ENCODE assay signal across 13 mouse cellular contexts in the genomic region with DNA sequence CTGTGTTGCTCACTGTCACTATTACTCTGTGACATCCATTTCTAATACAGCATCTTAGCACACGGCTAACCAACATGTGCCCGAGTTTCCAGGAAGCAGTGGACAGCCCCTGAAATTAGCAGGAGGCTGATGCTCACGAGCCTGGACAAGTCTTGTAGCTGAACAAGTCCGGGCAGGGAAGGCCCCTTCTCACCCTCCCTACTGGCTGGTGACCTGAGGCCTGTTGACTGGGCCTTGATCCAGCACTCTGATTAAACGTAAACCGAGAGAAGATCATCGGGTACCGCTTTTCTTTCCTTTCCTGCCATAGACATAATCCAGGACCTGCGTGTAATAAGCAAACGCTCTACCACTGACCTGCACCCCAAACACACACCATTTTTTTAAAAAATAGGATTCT.
A peak's percentile ranks its signal among the peaks of the same experiment; 100 is the strongest.
DNase-seq lines count a peak whose midpoint lies in the region.
"Had no signal": no experiment of that assay in that cellular context is flagged by ENCODE, and none has a peak within 500 bp of the region (broad histone marks: within the 10 kb centered on the region; RNA-seq: fewer than 3 reads in every experiment).

No protein-coding gene starts in this region.

- peak; percentile 78 for DNase-seq in kidney, adult 9 months
- DNase-seq in kidney, postnatal 4 days, result no peak
- DNase-seq in urinary bladder, postnatal 14 days (ENCODE audit: low spot score), result peak; percentile 76
- no peak for DNase-seq in urinary bladder, postnatal 10 days (ENCODE audit: low spot score)
- peak; percentile 76 for DNase-seq in fat pad, adult 2 months (ENCODE audit: extremely low read depth, low read depth, low spot score)
- DNase-seq in right cerebral cortex, postnatal 4 days, result no peak
- no peak for DNase-seq in spleen, adult 18-20 months
- DNase-seq: adrenal gland, postnatal 10 days; cerebellum, adult 11 months; cerebellum, adult 8-10 months; cerebellum, postnatal 14 days; gastrocnemius, adult 2 months; gastrocnemius, postnatal 25 days had no signal

Comparison
In these comparisons a context has a peak if more than half of its experiments do, and no peak if none do; other contexts are left out.
1. DNase-seq: peak in kidney, adult 9 months (single experiment), urinary bladder, postnatal 14 days (single experiment) and fat pad, adult 2 months (single experiment); none in kidney, postnatal 4 days (0 of 2), urinary bladder, postnatal 10 days (single experiment), right cerebral cortex, postnatal 4 days (single experiment) and spleen, adult 18-20 months (0 of 2).